Mouse (Mus musculus): ENCODE measurements around the gene Dusp1. TPM values are rescaled to one million over a fixed set of nuclear protein-coding genes. Genes with fewer than 3 reads are reported as not detected.

Gene Dusp1
- polyA plus RNA-seq, 1 experiment from 2014 or later: 28.8 TPM

DNA sequence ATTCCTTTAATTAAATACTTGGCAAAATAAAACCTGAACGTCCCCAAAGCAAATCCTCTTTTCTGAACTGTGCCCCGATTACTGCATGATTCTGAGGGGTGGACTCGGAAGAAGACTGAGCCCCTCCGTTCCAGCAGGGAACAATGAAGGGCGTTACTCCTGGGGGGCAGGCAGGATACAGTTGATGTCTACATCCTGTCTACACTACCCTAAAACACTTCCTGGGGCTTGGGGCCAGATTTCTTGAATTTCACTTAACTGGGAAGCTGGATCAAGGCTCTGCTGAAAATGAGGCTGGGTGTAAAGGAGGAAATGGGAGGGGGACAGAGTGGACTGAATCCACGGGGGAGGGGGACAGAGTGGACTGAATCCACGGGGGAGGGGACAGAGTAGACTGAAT is 14.2 kb downstream of the Dusp1 start:
- no peaks in the 10 kb centered on the region for H3K36me3 ChIP-seq
- DNase-seq (ENCODE audit: low spot score): no peak
- peaks cover 13% of the 10 kb centered on the region for H3K27me3 ChIP-seq (ENCODE audit: insufficient read depth, poor library complexity, severe bottlenecking)
- H3K4me1 ChIP-seq: peaks cover 46% of the 10 kb centered on the region
- H3K9me3 ChIP-seq: no peaks in the 10 kb centered on the region
- H3K4me3 ChIP-seq: no peak overlapping the region
- 37% methylated on average over 7 of the region's 7 CpGs for WGBS
- peak overlapping the region; percentile 54 for H3K27ac ChIP-seq

- H3K27ac ChIP-seq: 0 out of 2 replicates have a peak overlapping the region, but pooled peaks have one; percentile 9
- H3K4me3 ChIP-seq: no peak overlapping the region
- 63% methylated on average over 8 of the region's 8 CpGs for WGBS
- H3K36me3 ChIP-seq: no peaks in the 10 kb centered on the region
- peaks cover 4% of the 10 kb centered on the region for H3K27me3 ChIP-seq (ENCODE audit: insufficient read depth, poor library complexity, severe bottlenecking)
- H3K4me1 ChIP-seq: peaks cover 28% of the 10 kb centered on the region
- H3K9me3 ChIP-seq: no peaks in the 10 kb centered on the region
- no peak for DNase-seq (ENCODE audit: low spot score)
These were observed 17.5 kb downstream of the Dusp1 start for GRCm38 (mm10) chr17:26544319-26544963.

GRCm38 (mm10) chr17:26540083-26540482 is 21.8 kb downstream of the Dusp1 start:
- WGBS: 89% methylated on average over 5 of the region's 5 CpGs
- no peak overlapping the region for H3K4me3 ChIP-seq

DNA sequence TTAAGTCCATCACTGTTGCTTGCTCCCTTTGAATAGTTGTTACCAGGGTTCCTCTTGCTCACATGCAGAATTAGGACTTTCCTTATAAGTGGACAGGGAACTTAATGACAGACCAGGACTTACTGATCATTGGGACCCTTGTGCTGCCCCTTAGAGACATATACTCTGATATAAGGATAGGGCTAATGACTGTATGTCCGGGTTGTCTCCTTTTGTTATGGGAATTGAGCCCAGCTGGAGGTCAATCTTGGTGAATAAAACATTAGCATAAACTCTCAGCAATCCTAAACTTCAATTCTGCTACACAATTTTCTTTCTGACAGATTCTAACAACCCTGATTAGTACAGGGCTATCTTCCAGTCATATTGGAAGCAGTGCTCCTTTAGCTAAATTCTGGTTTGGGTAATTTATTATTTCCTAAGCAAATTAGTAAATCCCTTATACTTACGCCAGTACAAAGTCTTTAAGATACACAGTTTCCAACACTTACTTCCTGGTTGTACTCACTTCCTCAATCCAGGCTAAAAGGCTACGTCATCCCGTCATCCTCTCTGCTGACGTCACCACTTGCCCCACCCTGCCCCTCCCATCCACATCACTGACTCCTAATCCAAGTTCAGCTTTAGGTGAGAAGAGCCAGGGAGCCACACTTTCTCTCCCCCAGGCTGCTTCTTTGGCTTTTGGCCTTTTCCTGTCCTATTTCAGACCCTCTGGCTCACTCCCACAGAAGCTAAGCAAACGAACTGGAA is 24.0 kb downstream of the Dusp1 start:
- Histone ChIP-seq H3K36me3 (no peaks in the 10 kb centered on the region), H3K4me1 (peaks cover 29% of the 10 kb centered on the region)
- WGBS: 41% methylated on average over 6 of the region's 6 CpGs

More at GRCm38 (mm10) chr17:26540083-26540482, 21.8 kb downstream of the Dusp1 start:
- H3K4me1 ChIP-seq: peaks cover 24% of the 10 kb centered on the region
- H3K27me3 ChIP-seq (ENCODE audit: insufficient read depth, poor library complexity, severe bottlenecking): no peaks in the 10 kb centered on the region
- H3K9me3 ChIP-seq: no peaks in the 10 kb centered on the region
- no peak overlapping the region for H3K27ac ChIP-seq
- DNase-seq (ENCODE audit: low spot score): no peak
- no peaks in the 10 kb centered on the region for H3K36me3 ChIP-seq

GRCm38 (mm10) chr17:26535251-26536136 is 26.4 kb downstream of the Dusp1 start:
- Histone ChIP-seq H3K9me3 (no peaks in the 10 kb centered on the region), H3K4me3 (no peak overlapping the region), H3K4me1 (peaks cover 49% of the 10 kb centered on the region), H3K27ac (peak overlapping the region; percentile 71), H3K36me3 (no peaks in the 10 kb centered on the region), H3K27me3 (ENCODE audit: insufficient read depth, poor library complexity, severe bottlenecking) (no peaks in the 10 kb centered on the region)
- no peak for DNase-seq (ENCODE audit: low spot score)
- WGBS: 56% methylated on average over 7 of the region's 7 CpGs

More for the DNA sequence above, 24.0 kb downstream of the Dusp1 start:
- no peaks in the 10 kb centered on the region for H3K9me3 ChIP-seq
- no peak overlapping the region; the same call in 1 of the 2 replicates for H3K4me3 ChIP-seq
- peak overlapping the region; percentile 29; the same call in 1 of the 2 replicates for H3K27ac ChIP-seq
- DNase-seq (ENCODE audit: low spot score): peak; percentile 86
- no peaks in the 10 kb centered on the region for H3K27me3 ChIP-seq (ENCODE audit: insufficient read depth, poor library complexity, severe bottlenecking)

DNA sequence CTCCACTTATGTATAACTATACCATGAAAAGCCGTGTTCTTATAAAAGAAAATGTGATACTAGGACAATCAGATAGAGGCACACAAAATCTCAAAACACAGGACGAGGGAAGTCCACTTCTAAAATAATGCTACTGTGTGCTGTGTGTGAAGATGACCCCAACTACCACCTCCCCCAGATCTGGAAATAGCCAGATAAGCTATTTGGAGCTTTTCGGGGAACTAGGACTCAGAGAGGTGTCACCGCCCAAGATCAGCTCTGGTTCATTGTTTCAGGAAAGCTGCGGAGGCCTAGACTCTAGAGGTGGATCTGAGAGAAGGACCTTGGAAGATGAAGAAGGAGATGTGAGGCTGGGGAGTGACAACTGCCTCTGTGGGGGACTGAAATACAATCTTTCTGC is 27.2 kb downstream of the Dusp1 start:
- Histone ChIP-seq H3K9me3 (no peaks in the 10 kb centered on the region), H3K4me1 (peaks cover 56% of the 10 kb centered on the region), H3K27ac (peak overlapping the region; percentile 71), H3K4me3 (no peak overlapping the region), H3K36me3 (no peaks in the 10 kb centered on the region), H3K27me3 (ENCODE audit: insufficient read depth, poor library complexity, severe bottlenecking) (no peaks in the 10 kb centered on the region)
- DNase-seq (ENCODE audit: low spot score): peak; percentile 84
- 67% methylated on average over 5 of the region's 5 CpGs for WGBS

GRCm38 (mm10) chr17:26533871-26534372 is 28.0 kb downstream of the Dusp1 start:
- no peak overlapping the region for H3K4me3 ChIP-seq
- no peaks in the 10 kb centered on the region for H3K27me3 ChIP-seq (ENCODE audit: insufficient read depth, poor library complexity, severe bottlenecking)
- H3K36me3 ChIP-seq: no peaks in the 10 kb centered on the region
- peaks cover 61% of the 10 kb centered on the region for H3K4me1 ChIP-seq
- WGBS: 80% methylated on average over 5 of the region's 5 CpGs
- H3K27ac ChIP-seq: peak overlapping the region; percentile 62; the same call in 1 of the 2 replicates
- H3K9me3 ChIP-seq: no peaks in the 10 kb centered on the region
- no peak for DNase-seq (ENCODE audit: low spot score)

DNA sequence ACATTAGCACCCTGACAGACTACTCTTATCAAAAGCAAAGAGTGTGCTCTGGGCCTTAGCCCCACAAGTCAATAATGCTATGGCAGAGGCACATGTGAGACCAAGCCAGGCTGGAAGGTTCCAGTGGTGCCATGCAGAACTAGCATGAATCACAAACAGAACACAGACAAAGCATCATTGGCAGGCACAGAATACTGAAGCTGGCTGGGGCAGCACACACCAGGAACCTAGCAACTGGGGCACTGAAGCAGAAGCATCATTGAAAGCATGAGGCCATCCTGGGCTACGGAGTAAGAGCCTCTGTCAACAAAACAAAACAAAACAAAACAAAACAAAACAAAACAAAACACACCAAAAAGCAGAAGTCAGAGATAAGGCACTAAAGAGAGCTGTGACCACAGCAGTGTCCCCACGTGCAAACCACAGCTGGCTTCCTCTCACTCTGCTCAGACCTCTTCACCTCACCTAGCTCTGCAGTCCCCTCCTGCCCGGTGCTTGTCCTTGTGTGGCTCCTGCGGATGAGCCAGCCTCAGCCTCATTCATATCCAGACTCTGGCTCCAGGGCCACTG is 29.4 kb downstream of the Dusp1 start:
- no peak for DNase-seq (ENCODE audit: low spot score)
- H3K4me1 ChIP-seq: peaks cover 58% of the 10 kb centered on the region
- WGBS: 54% methylated on average over 4 of the region's 4 CpGs
- no peaks in the 10 kb centered on the region for H3K27me3 ChIP-seq (ENCODE audit: insufficient read depth, poor library complexity, severe bottlenecking)
- H3K36me3 ChIP-seq: no peaks in the 10 kb centered on the region
- H3K4me3 ChIP-seq: no peak overlapping the region
- H3K27ac ChIP-seq: peak overlapping the region; percentile 62
- H3K9me3 ChIP-seq: no peaks in the 10 kb centered on the region

GRCm38 (mm10) chr17:26531395-26532027 is 30.4 kb downstream of the Dusp1 start:
- WGBS: 88% methylated on average over 7 of the region's 7 CpGs
- Histone ChIP-seq H3K4me1 (peaks cover 58% of the 10 kb centered on the region), H3K27ac (peak overlapping the region; percentile 80)

DNA sequence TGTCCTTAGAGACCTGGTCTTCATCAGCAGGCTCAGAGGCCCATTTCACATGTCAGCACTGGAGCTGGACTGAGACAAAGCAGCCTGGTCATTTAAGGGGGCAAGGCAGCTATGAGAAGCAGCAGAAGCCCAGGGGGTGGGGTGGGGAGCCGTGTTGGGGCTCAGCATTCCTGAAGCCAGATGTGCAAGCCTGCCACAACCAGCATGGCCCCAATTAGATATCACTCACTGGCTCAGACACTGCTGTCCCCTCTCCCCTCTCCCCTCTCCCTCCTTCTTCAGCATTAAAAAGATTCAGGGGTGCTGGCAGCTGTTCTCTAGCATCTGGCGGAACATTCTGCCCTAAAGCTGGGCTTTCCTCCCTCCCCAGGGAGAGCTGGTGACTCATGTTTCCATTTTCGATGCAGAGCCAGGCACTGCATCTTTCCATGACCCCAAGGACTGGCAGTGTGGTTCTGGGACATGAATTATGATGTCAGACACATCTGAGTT is 31.3 kb downstream of the Dusp1 start:
- DNase-seq (ENCODE audit: low spot score): peak; percentile 86
- no peak overlapping the region; the same call in 1 of the 2 replicates for H3K4me3 ChIP-seq
- no peaks in the 10 kb centered on the region for H3K9me3 ChIP-seq
- no peaks in the 10 kb centered on the region for H3K27me3 ChIP-seq (ENCODE audit: insufficient read depth, poor library complexity, severe bottlenecking)
- H3K27ac ChIP-seq: peak overlapping the region; percentile 80
- no peaks in the 10 kb centered on the region for H3K36me3 ChIP-seq
- H3K4me1 ChIP-seq: peaks cover 51% of the 10 kb centered on the region
- 30% methylated on average over 3 of the region's 3 CpGs for WGBS

More at GRCm38 (mm10) chr17:26531395-26532027, 30.4 kb downstream of the Dusp1 start:
- H3K4me3 ChIP-seq: no peak overlapping the region
- no peaks in the 10 kb centered on the region for H3K27me3 ChIP-seq (ENCODE audit: insufficient read depth, poor library complexity, severe bottlenecking)
- no peak for DNase-seq (ENCODE audit: low spot score)
- H3K9me3 ChIP-seq: no peaks in the 10 kb centered on the region
- no peaks in the 10 kb centered on the region for H3K36me3 ChIP-seq

- Histone ChIP-seq H3K27ac (peak overlapping the region; percentile 80), H3K4me3 (no peak overlapping the region), H3K9me3 (no peaks in the 10 kb centered on the region), H3K27me3 (ENCODE audit: insufficient read depth, poor library complexity, severe bottlenecking) (no peaks in the 10 kb centered on the region), H3K36me3 (no peaks in the 10 kb centered on the region), H3K4me1 (peaks cover 42% of the 10 kb centered on the region)
- DNase-seq (ENCODE audit: low spot score): no peak
- WGBS: 75% methylated on average over 5 of the region's 5 CpGs
These were observed 32.1 kb downstream of the Dusp1 start for GRCm38 (mm10) chr17:26529791-26530241.

DNA sequence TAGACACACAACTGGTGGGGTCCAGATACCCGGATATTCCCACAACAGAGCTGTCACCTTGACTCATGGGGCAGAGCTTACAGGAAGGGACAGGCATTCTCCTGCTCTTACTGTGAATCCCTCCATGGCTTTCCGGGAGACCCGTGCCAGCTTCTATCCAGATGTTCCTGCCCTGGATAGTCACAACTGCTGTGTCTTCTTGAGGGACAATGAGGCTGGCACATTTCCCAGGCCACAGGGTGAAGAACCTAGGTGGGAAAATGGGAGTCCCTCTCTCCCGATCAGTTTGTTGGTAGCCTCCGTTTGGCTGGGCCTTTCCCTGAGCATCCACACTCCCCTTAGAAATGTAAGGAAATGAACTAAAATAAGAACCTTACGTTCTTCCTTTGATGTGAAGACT is 33.2 kb downstream of the Dusp1 start:
- 80% methylated on average over 6 of the region's 6 CpGs for WGBS
- Histone ChIP-seq H3K4me1 (peaks cover 35% of the 10 kb centered on the region), H3K27me3 (ENCODE audit: insufficient read depth, poor library complexity, severe bottlenecking) (no peaks in the 10 kb centered on the region), H3K9me3 (no peaks in the 10 kb centered on the region), H3K36me3 (no peaks in the 10 kb centered on the region), H3K4me3 (no peak overlapping the region), H3K27ac (no peak overlapping the region)
- no peak for DNase-seq (ENCODE audit: low spot score)
